Mouse (Mus musculus): Measurements from ENCODE around the gene Fam181b.

DNA sequence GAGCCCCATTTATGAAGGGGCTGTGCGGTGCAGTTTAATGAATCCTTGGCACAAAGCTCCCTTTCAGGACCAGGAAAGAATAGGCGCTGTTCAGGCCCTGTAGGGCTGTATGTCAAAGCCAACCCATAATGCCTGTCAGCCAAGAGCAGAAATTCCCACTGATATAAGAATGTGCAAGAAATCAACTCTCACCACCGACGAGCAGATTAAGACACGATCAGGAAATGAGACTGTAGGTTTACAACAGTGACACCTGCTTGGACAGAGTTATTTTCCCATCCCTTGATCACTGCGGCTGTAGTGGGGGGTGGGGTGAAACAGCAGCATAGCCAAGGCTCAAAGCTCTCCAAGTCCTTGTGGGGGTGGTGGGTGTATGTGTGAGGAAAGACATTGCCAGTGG lies 17.5 kb upstream of the Fam181b start:
- TF ChIP-seq POLR2A (IDR thresholded peaks at IDR 0.05; ENCODE audit: borderline replicate concordance, control insufficient read depth, low read depth, low read length) (no peak), CTCF (IDR thresholded peaks at IDR 0.05; ENCODE audit: control insufficient read depth, insufficient read depth, low read length) (no peak)
